Mouse (Mus musculus): ENCODE data around the gene Sgk2. TPM values are rescaled to one million over a fixed set of nuclear protein-coding genes. Genes with fewer than 3 reads are reported as not detected.

Sgk2 gene
- total and polyA plus RNA-seq, 3 experiments, result not detected

DNA sequence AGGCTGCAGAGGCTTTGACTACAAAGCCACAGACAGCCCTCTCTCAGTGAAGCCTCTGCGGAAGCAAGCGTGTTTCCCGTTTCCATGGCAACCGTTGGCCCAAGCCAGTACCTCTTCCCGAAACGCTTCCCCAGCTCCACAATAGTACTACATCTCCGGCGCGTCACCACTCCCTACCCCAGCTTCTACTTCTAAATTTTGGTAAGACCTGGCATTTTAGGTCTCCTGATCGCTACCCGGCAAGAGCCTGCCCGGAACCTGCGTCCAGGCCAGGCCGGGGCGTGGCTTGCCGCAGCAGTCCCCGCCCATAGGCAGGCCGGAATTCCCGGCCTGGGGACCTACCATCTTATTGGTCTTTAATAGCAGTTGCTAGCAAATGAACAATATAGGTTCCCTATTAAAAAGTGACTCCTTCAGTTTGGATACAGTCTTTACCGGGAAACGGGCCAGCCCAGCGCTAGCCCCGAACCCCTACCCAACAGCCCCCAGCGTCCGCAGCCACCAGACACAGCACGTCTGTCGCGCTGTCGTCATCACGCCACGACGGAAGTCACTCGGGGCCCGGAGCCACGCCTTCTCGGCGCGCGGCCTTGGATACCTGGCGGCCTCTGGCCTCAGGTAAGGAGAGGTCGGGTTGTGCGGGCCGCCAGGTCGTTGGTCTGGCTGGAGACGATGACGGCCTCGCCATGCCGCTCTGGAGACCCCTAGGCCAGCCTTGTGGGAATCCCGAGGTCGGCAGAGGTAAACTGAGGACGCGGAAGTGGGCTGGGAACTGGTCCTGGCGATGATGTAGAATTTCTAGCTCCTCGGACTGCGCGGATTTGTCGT lies 30.0 kb downstream of the Sgk2 start, which contains the start of gene Ift52:
Gene Ift52 (plus strand): TSS at position 439 of the 828 bp plus-strand sequence.
- peak; percentile 75 for DNase-seq (ENCODE audit: low spot score)
- Histone ChIP-seq H3K4me1 (ENCODE audit: insufficient read depth, low read depth, low read length) (peaks cover 14% of the 10 kb centered on the region), H3K27me3 (ENCODE audit: insufficient read depth, low read length) (0 out of 2 replicates have a peak, but pooled peaks cover 2% of the 10 kb centered on the region), H3K36me3 (replicated peaks) (peaks cover 18% of the 10 kb centered on the region), H3K4me3 (ENCODE audit: low read depth, low read length) (peak within 1 kb of the TSS; percentile 93), H3K9me3 (replicated peaks) (no peaks in the 10 kb centered on the region)
- peak; percentile 85 for ATAC-seq (ENCODE audit: extremely low read depth, insufficient number of reproducible peaks, low FRiP score, poor library complexity, severe bottlenecking)
- TF ChIP-seq CTCF (IDR thresholded peaks at IDR 0.05; ENCODE audit: low read depth, low read length), result no peak
- TF ChIP-seq GATA1 (IDR thresholded peaks at IDR 0.05; ENCODE audit: borderline replicate concordance, low read length), result no peak
- TF ChIP-seq TAL1 (conservative IDR thresholded peaks at IDR 0.05; ENCODE audit: low read depth, low read length), result no peak
- no peak for TF ChIP-seq POLR2AphosphoS5 (IDR thresholded peaks at IDR 0.05; ENCODE audit: insufficient replicate concordance, low read depth, low read length)
- TF ChIP-seq GATA2 (IDR thresholded peaks at IDR 0.05; ENCODE audit: borderline replicate concordance, low read depth, low read length), result no peak

DNA sequence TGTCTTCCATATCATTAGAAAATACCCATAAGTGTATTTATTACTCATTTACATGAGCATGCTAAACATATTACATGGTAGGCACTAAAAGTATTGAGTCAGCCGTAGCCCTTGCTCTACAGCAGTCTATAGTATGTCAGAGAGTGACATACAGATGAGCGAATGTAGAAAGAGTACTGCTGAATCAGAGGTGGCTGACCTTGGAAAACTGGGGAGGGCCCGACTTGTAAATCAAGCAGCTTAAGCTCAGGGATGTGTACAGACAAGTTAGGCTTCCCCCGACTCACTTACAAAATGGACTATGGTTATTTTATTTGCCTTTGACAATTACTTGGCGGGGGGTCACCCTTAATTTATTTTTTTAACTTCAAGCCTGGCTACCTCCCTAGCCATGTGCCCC lies 44.2 kb downstream of the Sgk2 start:
- H3K36me3 ChIP-seq (replicated peaks), result peaks cover 94% of the 10 kb centered on the region
- H3K27me3 ChIP-seq (ENCODE audit: insufficient read depth, low read length), result no peaks in the 10 kb centered on the region
- H3K9me3 ChIP-seq (replicated peaks), result no peaks in the 10 kb centered on the region
- H3K4me1 ChIP-seq (ENCODE audit: insufficient read depth, low read depth, low read length), result no peaks in the 10 kb centered on the region; the same call in 1 of the 2 replicates
- TF ChIP-seq TAL1 (conservative IDR thresholded peaks at IDR 0.05; ENCODE audit: low read depth, low read length) (no peak), GATA2 (IDR thresholded peaks at IDR 0.05; ENCODE audit: borderline replicate concordance, low read depth, low read length) (no peak), GATA1 (IDR thresholded peaks at IDR 0.05; ENCODE audit: borderline replicate concordance, low read length) (no peak), CTCF (IDR thresholded peaks at IDR 0.05; ENCODE audit: low read depth, low read length) (no peak), POLR2AphosphoS5 (IDR thresholded peaks at IDR 0.05; ENCODE audit: insufficient replicate concordance, low read depth, low read length) (no peak)
- H3K4me3 ChIP-seq (ENCODE audit: low read depth, low read length), result no peak overlapping the region
- DNase-seq (ENCODE audit: low spot score) (no peak), ATAC-seq (ENCODE audit: extremely low read depth, insufficient number of reproducible peaks, low FRiP score, poor library complexity, severe bottlenecking) (no peak)

DNA sequence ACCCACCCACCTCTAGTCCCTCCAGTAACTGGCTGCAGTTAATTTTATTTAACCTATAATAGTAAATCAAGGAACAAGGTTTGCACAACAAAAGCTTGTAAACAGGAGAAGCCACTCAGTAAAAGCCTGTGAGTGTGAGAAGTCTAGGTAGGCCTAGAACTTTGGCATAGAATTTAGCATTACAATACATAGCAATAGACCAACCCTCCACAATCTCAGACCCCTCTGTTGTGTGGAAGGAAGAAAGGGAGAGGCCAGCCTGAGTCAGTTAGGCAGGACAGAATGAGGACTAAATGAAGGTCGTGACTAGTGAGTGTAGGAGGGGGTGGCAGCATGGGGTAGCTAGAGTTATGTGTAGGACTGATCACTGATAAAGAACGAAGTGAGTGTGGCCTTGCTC lies 44.6 kb downstream of the Sgk2 start:
- Histone ChIP-seq H3K27me3 (ENCODE audit: insufficient read depth, low read length) (no peaks in the 10 kb centered on the region), H3K9me3 (replicated peaks) (no peaks in the 10 kb centered on the region), H3K4me1 (ENCODE audit: insufficient read depth, low read depth, low read length) (no peaks in the 10 kb centered on the region; the same call in 1 of the 2 replicates), H3K36me3 (replicated peaks) (peaks cover 94% of the 10 kb centered on the region), H3K4me3 (ENCODE audit: low read depth, low read length) (no peak overlapping the region)
- DNase-seq (ENCODE audit: low spot score) (no peak), ATAC-seq (ENCODE audit: extremely low read depth, insufficient number of reproducible peaks, low FRiP score, poor library complexity, severe bottlenecking) (no peak)
- TF ChIP-seq GATA2 (IDR thresholded peaks at IDR 0.05; ENCODE audit: borderline replicate concordance, low read depth, low read length) (no peak), POLR2AphosphoS5 (IDR thresholded peaks at IDR 0.05; ENCODE audit: insufficient replicate concordance, low read depth, low read length) (no peak), GATA1 (IDR thresholded peaks at IDR 0.05; ENCODE audit: borderline replicate concordance, low read length) (no peak), CTCF (IDR thresholded peaks at IDR 0.05; ENCODE audit: low read depth, low read length) (no peak), TAL1 (conservative IDR thresholded peaks at IDR 0.05; ENCODE audit: low read depth, low read length) (no peak)

DNA sequence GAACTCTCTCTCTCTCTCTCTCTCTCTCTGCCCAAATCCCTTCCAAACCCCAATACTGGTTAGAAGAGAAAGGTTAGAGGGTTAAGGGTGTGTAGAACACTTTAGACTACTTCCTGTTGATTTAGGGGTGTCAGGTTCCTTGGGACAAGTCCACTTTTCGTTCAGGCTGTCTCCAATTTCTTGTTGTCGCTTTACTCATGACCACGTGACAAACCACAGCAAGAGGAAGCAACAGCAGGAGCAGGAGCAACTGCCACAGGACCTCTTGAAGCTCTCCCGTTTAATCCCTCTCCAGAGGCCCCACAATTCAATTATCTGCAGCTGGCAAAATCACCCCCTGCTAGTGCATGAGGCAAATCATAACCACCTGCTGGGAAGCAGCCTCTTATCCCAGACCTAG lies 45.5 kb downstream of the Sgk2 start:
- Histone ChIP-seq H3K4me3 (ENCODE audit: low read depth, low read length) (no peak overlapping the region), H3K9me3 (replicated peaks) (no peaks in the 10 kb centered on the region), H3K36me3 (replicated peaks) (peaks cover 94% of the 10 kb centered on the region), H3K4me1 (ENCODE audit: insufficient read depth, low read depth, low read length) (no peaks in the 10 kb centered on the region; the same call in 1 of the 2 replicates), H3K27me3 (ENCODE audit: insufficient read depth, low read length) (no peaks in the 10 kb centered on the region)
- ATAC-seq (ENCODE audit: extremely low read depth, insufficient number of reproducible peaks, low FRiP score, poor library complexity, severe bottlenecking) (no peak), DNase-seq (ENCODE audit: low spot score) (no peak)
- TF ChIP-seq TAL1 (conservative IDR thresholded peaks at IDR 0.05; ENCODE audit: low read depth, low read length) (no peak), GATA2 (IDR thresholded peaks at IDR 0.05; ENCODE audit: borderline replicate concordance, low read depth, low read length) (no peak), CTCF (IDR thresholded peaks at IDR 0.05; ENCODE audit: low read depth, low read length) (no peak), GATA1 (IDR thresholded peaks at IDR 0.05; ENCODE audit: borderline replicate concordance, low read length) (no peak), POLR2AphosphoS5 (IDR thresholded peaks at IDR 0.05; ENCODE audit: insufficient replicate concordance, low read depth, low read length) (no peak)

DNA sequence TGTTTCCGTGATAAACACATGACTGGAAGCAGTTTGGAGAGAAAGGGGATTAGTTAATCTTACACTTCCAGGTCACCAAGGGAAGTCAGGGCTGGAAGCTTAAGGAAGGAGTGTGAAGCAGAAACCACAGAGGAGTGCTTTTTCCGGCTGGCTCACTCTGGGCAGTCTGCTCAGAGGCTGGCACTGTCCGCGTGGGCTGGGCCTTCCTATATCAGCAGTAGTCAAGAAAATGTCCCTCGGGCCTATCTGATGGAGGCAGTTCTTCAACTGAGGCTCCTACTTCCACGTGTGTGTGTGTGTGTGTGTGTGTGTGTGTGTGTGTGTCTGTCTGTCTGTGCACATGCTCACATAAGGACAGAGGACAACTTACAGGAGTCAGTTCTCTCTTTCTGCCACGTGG lies 52.8 kb downstream of the Sgk2 start:
- Histone ChIP-seq H3K9me3 (replicated peaks) (no peaks in the 10 kb centered on the region), H3K36me3 (replicated peaks) (peaks cover 91% of the 10 kb centered on the region), H3K4me1 (ENCODE audit: insufficient read depth, low read depth, low read length) (peaks cover 2% of the 10 kb centered on the region; the same call in 1 of the 2 replicates), H3K4me3 (ENCODE audit: low read depth, low read length) (no peak overlapping the region), H3K27me3 (ENCODE audit: insufficient read depth, low read length) (no peaks in the 10 kb centered on the region)
- DNase-seq (ENCODE audit: low spot score), result no peak
- ATAC-seq (ENCODE audit: extremely low read depth, insufficient number of reproducible peaks, low FRiP score, poor library complexity, severe bottlenecking), result no peak
- no peak for TF ChIP-seq CTCF (IDR thresholded peaks at IDR 0.05; ENCODE audit: low read depth, low read length)
- no peak for TF ChIP-seq TAL1 (conservative IDR thresholded peaks at IDR 0.05; ENCODE audit: low read depth, low read length)
- TF ChIP-seq GATA2 (IDR thresholded peaks at IDR 0.05; ENCODE audit: borderline replicate concordance, low read depth, low read length), result no peak
- TF ChIP-seq GATA1 (IDR thresholded peaks at IDR 0.05; ENCODE audit: borderline replicate concordance, low read length), result no peak
- no peak for TF ChIP-seq POLR2AphosphoS5 (IDR thresholded peaks at IDR 0.05; ENCODE audit: insufficient replicate concordance, low read depth, low read length)

DNA sequence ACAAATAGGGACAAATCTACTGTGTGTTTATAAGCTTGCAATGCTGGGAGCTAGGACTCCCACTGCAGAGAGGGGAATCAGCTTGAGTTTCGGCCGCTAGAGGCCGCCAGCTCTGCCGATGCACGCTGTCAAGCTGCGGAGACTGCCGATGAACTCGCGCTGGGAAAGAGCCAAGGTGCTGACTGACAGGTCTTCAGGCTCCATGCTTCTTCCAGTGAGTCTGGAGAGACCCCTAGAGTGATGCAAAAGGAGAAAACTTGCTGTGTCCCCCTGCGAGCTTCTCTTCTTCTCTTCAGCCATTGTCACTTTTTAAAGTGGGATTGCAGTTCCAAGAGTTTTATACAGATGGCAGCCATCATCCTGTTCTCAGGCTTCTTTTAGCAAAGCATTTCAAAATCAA lies 61.0 kb downstream of the Sgk2 start:
- no peak for TF ChIP-seq POLR2AphosphoS5 (IDR thresholded peaks at IDR 0.05; ENCODE audit: insufficient replicate concordance, low read depth, low read length)
- TF ChIP-seq CTCF (IDR thresholded peaks at IDR 0.05; ENCODE audit: low read depth, low read length), result 0 out of 2 replicates have a peak, but pooled peaks have one; percentile 18
- H3K27me3 ChIP-seq (ENCODE audit: insufficient read depth, low read length), result no peaks in the 10 kb centered on the region
- H3K4me1 ChIP-seq (ENCODE audit: insufficient read depth, low read depth, low read length), result no peaks in the 10 kb centered on the region
- ATAC-seq (ENCODE audit: extremely low read depth, insufficient number of reproducible peaks, low FRiP score, poor library complexity, severe bottlenecking) (peak; percentile 63), DNase-seq (ENCODE audit: low spot score) (no peak)
- peaks cover 70% of the 10 kb centered on the region for H3K36me3 ChIP-seq (replicated peaks)
- no peak overlapping the region for H3K4me3 ChIP-seq (ENCODE audit: low read depth, low read length)
- no peaks in the 10 kb centered on the region for H3K9me3 ChIP-seq (replicated peaks)
